Mouse (Mus musculus) lung, postnatal 25 days (tissue): ENCODE results near the gene Rai1.
A peak's percentile ranks its signal among the peaks of the same experiment; 100 is the strongest.

Experiments used
- DNase-seq: peaks from one replicate; pipeline ENCODE4 v3.0.0; 2022; ENCODE audit warnings: low spot score

Gene Rai1

DNA sequence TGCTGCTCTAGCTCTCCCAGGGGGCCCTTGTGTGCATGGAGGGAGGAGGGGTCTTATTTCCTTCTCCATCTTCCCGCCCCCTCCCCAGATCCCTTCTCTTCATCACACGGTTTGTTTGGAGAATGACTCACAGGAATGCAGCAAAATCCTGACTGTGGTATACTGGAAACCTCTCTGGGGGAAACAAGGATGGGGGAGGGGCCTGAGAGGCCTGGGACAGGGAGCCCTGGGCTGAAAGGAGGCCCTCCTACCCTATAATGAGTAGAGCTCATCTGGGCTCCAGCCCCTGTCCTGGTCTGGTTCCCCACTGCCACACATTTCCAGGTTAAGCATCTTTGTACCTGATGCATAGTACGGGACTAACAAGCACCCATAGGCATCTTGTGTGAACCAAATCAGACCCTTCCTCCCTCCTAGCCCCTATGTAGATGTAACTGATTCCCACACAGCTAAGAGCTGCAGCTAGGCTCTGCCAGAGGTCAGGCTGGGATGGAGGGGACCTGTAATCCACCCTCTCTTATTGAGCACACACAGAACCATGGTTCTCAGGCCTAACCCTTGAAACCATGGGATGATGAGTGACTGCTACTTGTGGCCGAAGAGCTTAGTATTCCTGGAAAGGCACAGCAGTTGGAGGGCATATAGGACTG is 23.2 kb downstream of the Rai1 start:
- no peak for DNase-seq

DNA sequence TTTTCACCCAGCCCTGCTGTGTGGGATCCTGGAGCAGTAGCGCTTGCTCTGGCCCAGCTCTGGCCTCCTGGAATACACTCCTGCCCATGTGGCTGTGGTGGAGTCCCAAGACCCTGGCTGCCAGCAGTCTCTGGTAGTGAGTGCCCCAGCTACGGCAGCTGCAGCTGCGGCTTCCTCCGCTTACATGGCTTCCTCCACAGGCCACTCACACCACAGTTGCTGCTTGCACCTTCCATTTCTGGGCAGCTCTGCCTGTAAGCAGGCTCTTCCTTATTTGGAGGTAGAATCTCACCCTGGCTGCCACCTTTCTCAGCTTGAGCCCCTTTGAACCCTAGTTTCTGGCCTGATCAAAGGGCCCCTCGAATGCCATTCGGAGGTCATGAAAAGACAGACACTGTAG is 25.7 kb downstream of the Rai1 start:
- DNase-seq, result no peak

DNA sequence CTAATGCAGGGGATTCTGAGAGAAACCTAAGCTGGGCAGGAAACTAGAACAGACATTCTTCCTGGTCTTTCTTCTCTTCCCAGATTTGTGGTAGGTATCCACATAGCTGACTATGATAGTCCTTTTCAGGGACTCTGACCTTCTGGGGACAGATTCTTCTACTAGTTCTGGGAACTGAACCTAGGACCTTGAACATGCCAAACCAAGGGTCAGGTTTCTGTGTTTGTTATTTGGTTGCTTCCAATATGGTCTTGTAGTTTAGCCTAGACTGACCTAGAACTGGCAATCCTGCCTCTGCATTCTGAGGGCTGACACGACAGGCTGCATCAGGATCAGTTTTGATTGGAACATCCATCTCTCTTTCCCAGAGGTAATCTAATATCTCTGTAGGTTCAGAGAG is 27.2 kb downstream of the Rai1 start:
- no peak for DNase-seq

DNA sequence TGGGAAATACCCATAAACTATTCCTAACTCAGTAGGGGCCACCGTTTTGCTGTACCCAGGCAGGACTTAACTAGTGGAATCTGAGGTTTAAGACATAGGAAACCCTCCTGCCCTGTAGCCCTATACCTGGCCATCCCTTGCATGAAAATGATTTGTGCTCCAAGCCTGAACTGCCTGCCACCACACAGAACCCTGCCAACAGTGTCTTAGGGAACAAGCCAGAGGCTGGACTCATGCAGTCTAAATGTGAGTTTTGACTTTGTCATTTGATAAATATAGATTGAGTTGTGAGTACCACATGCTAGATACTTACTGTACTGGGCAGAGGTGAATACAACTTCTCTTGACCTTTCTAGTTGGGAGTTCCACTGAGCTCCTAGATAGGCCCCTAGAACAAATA is 31.7 kb downstream of the Rai1 start:
- no peak for DNase-seq

DNA sequence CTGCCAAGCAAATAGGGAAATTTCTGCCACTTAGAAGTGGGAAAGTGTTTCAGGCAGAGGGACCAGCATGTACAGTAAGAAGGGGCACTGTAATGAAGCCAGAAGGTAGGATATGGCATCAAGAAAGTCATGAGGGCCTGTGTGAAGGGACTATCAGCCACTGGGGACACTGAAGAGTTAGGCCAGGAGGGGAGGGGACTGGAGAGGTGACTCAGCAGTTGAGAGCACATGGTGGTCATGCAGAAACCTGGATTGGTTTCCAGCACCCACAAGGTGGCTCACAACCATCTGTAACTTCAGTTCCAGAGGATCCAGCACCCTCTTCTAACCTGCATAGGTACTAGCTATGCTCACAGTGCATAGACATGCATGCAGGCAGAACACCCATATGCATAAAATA is 32.4 kb downstream of the Rai1 start:
- no peak for DNase-seq

DNA sequence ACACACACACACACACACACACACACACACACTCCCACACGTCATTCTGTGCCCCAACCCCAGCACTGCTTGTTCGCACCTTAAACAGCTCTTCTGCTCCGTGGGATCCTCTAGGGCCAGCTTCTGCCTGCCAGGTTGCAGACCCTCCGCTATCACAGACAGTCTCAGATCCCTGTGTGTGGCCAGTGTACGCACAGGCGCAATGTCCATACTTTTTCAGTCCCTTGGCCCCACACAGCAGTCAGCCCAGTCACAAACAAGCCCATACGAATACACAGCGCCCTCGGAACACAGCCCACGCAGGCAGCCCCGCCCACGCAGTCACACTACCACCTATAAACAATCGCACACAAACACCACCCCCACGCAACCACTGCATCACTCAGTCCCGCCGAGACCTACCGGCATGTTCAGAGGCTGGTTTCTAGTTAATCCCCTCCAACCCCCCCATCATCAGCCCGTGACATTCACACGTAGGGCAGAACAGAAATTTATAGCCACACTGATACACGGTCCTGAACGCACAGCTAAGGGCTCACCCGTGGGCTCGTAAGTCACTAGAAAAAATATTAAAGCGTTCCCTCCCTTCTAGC is 34.4 kb downstream of the Rai1 start:
- DNase-seq, result no peak

DNA sequence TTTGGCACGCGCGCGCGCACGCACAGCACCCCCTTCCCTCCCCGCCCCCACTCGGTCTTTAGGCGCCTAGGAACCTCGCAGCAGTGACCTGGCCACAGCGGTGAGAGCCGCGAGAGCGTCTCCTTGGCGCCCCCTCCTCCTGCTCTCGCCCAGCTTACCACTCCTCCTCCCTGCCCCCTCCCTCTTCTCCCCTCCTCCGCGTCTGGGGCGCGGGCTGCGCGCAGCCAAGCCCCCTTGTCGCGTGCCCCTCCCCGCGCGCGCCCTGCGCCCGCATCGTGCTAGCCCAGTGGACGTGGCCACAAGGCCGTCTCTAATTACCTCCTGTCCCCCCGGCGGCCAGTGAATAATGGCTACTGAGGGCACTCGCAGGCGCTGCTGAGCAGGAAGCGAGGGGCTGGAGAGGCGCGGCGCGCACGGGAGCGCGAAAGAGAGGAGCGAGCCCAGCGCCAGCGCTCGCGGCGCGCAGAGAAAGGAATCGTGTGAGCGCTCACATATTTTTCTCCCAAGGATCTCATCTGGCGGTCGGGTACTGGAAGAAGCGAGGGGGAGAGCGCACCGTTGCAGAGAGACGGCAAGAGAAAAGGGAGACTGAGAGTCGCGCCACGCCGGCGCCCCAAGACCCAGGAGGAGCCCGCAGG is 35.0 kb downstream of the Rai1 start:
- DNase-seq, result peak; percentile 24

DNA sequence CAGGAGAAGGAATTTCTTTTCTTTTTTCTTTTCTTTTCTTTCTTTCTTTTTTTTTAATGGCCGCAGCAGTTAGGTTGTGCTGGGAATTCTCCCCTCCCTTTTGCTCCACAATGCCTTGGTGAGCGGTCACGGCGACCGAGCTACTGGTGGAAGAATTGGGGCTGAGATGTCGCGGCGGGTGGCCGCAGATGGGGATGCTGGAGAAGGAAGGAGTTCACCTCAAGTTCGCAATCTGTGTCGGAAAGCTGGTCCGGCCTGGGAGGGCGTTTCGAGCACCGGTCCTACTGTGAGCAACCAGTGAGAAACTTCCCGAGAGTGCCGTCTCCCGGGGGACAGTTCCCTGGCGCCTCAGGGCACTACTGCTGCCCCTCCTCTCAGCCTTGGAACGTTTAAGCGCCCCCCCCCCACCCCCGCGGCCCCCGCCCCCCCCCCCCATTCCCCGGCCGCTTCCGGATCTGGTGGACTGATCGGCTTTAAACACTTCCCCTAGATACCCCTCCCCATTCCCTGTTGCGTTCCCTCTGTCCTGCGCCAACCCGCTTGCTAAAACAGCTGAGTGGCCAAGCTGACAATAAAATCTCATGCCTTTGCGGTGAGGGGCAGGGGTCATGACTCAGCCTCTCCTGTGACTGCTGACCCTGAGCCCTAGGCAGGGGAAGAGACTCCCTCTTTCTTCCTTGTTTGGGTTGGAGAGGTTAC is 35.9 kb downstream of the Rai1 start:
- DNase-seq, result no peak

DNA sequence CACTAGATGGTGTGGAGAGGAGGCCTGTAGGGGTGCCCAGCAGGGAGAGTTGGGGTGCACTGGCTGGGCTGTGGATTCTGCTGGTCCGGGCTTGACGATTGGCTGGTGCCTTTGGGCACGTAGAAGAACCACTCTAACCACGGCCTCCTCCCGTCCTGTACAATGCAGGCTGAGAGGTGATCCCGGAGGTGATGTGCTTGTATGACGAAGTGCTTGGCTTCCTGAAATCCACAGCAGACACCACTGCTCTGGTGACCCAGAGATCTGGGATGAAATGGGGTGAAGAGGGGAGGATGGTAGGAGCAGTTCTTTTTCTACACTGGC is 36.4 kb downstream of the Rai1 start:
- DNase-seq, result no peak

DNA sequence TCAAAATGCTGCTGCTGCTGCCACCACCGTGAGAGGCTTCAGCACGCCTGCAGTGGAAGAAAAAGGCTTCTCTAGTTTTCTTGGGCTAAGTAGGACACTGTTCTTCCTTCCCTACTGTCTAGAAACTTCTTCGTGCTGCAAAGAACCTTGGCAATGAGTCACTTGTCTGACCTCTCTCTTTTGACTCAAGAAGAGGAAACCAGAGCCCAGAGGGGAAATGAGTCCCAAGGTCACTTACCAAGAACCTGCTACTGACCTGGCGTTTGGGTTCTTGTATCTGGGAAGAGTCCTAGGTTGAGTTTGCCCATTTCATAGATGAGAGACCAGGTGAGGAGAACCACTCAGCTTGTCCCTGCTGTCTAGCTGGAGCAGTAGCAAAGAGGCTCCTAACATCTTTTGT is 38.3 kb downstream of the Rai1 start:
- no peak for DNase-seq

DNA sequence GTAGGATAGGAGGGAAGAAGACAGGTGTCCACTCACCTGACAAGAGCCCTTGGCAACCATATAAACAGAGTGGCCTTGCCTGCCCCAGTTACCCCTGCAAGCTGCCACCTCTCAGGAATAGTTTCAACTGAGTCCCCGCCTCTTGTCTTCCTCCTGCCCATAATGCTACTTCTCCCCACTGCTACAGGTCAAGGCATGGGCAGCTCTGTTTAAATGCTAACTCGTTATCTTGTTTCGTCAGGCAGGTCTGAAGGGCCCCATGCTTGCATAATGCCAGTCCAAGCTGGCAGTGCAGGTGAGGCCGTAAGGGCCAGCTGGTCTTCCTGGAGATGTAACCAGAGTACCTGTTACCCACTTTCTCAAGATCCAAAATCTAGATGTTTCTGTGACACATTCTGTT is 41.4 kb downstream of the Rai1 start:
- peak; percentile 76 for DNase-seq

DNA sequence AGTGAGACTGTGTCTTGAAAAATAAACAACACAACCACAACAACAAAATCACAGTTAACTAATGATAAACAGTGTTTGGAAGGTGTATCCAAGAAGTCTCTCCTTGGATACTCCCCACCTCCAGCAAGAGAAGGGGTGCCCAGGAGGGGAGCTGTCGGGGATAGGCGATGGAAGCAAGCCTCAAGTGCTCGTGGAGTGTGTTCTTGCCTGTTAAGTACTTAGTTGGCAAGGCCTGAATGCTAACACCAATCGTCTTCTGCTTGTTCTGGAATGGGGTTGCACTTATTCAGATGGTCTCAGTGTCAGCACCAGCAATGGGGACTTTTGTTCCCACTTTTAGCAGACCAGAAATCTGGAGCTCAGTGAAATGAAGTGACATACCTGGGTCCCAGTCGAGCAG is 43.8 kb downstream of the Rai1 start:
- peak; percentile 45 for DNase-seq

DNA sequence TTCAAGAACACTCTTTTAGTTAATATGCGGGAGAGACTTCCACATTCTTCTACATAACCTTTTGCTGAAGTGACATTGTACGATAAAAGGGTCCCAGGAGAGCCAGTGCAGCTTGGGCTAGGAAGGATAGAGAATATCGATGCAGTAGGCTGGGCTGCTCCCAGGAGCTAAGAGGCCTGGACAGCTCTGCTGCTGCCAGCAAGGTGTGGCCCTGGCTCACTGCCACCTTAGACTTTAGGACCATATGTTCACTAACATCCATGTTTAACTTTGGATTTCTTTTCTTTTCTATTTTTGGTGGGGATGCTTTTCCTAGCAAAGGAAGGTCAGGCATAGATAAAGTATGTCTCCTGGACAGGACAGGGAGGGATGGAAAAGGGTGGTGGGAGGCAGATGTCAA is 44.3 kb downstream of the Rai1 start:
- DNase-seq, result no peak

DNA sequence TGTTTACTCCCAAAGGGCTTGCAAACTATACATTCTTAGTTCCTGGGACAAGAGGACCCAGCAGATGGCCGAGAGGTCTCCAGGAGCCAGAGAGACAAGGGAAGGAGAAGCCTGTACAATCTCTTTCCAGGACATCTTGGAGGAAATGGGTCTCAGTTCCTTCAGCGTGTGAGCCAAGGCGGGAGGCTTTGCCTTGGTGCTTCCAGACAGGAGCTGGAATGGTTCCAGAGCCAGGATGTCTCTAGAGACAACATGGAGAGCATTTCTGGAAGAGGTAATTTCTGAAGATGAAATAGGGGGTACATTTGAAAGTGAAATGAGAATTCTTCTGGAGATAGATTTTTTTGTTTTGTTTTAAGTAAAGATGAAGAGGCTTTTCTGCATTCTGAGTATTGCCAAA is 45.9 kb downstream of the Rai1 start:
- DNase-seq, result no peak

DNA sequence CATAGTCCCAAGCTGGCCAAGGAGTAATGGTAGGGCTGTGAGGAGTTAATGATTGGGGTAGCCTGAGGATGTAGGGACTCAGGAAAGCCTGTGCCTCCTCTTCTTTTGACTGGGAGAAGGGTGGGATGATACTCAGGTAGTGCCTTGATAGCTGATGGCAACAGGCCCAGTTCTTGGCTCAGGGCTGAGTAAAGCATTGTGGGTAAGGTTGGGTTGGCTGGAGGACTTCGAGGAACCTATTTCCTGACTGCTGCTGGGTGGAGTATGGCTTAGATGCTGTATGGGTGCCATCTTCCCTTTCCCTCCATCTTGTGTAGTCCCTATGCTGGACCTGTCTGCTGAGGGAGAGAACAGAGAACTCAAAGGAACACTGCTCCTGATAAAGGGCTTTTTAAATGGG is 47.5 kb downstream of the Rai1 start:
- no peak for DNase-seq

DNA sequence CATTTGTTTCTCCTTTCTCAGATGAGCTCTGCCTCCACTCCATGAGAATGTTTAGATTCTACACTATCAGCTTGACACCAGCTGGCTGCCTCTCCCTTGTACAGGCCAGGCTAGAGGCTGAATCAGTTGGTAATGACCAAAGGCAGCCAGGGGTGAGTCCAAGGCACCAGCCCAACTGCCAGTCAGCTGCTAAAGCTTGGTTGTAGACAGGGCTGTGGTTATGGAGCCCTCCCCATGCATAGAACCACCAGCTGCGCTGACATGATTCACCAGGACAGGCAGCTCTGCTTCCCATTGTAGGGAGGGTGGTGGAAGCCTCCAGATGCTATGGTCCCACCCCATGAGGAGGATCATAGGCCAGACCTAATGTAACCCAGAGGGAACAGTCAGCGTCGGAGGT is 49.1 kb downstream of the Rai1 start:
- no peak for DNase-seq

DNA sequence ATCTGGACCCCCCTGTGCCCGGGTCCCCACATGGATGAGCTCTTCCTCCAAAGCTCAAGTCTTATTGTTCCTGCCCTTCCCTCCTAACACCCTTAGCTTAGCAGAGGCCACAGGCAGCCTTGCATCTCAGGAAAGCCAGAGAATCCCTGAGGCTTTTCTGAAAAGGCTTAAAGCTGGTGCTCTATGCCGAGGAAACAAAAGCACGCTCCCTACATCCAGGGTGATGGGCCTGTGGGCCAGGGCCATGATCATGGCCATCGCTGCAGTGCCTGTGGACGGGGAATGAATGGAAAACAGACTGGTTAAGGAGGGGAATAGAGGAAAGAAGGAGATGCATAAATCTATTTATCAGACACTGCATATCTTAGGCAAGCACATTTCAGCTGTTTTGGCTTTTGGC is 50.9 kb downstream of the Rai1 start:
- no peak for DNase-seq

DNA sequence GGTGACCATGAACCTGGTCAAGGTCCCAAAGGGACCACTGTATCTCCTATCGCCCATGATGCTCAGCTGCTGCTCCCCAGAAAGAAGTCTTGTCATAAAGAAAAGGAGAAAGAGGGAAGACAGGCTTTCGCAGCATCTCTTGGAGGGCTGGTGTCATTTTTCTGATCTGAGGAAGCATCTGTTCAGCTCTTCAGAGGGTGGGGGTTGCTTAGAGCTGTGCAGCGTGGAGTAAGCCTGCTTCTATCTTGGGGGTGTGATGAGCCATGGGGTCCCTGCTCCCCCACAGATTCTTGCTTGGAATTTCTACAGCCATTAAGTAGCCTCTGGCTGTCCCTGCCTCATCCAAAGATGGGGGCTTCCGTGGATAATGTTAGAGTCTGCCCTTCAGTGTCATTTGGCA is 53.5 kb downstream of the Rai1 start:
- no peak for DNase-seq

DNA sequence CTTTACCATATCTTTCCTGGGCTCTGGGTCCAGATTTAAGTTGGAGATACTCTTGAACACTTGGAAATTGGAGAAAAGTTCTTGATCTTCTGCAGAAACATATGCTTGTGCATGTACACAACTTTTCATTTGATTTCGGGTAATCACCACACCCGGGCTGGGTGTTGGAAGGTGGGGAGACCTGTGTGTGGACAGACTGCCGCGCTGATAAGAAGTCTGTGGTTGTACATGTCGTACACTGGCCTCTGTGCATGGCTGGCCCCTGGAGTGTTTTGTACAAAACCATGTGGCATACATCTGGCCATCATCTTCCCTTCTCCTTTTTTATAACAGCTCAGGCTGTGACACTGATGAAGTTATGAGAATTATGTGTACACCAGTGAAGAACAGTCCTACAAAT is 55.1 kb downstream of the Rai1 start:
- no peak for DNase-seq

DNA sequence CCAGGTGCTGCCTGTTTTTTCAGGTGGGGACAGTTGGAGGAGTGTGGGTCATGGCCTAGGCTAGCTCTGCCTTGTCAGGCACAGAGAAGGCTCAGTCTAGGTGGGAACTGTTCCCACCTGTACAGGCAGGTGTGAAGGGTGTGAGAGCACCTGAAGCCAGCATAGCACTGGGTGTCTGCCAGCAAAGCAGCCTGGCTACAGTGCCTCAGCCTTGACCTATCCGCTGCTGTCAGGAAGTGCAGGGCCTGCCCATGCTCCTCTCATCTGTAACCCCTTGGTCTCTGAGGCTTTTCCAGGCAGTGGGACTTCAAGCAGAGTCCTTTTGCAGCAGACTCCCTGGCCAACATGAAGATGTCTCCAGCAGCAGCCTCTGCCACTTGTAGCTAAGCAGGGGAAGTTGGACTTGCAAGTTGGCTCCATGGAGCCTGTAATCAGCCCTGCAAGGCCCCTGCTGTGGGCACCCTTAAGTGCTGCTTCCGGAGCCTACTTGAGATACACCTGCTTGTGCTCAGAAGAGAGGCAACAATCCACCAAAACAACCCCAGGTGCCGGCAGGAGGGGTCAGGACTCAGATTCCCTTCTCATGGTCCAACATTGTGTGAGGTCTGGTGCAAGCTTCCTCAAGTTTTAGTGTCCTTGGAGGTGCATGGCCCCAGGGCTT is 55.8 kb downstream of the Rai1 start:
- no peak for DNase-seq

DNA sequence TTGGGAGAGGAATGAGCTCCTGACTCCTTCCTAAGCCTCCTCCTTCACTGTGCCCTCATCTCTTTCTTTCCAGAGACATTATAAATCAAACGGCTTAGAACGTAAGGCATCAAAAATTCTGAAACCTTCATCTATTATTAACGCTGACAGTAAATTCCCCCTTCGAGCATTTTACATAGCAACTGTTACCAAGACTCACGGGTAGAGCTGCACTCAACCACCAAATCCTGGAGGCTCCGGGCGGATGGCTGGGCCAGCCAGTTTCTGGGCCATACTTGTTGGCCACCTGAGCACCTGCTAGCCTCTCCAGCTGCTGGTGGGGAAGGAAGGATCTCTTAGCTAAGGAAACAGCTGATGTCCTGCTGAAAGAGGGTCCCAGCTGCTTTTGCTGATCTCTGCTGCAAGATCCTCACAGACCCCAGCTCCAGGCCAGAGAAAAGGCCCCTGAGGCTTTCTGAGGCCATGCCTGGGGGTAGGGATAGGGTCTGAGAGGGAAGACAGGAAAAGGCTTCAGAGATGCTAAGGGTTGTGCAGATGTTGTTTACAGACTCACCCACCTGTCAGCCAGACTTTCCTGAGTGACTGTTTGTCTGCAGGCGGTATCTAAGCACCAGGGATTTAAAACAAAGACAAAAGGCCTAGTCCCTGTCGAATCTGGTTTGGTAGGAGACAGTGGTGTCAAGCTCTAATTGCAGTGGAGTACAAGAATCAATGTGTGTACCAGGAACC is 56.5 kb downstream of the Rai1 start:
- DNase-seq, result no peak

DNA sequence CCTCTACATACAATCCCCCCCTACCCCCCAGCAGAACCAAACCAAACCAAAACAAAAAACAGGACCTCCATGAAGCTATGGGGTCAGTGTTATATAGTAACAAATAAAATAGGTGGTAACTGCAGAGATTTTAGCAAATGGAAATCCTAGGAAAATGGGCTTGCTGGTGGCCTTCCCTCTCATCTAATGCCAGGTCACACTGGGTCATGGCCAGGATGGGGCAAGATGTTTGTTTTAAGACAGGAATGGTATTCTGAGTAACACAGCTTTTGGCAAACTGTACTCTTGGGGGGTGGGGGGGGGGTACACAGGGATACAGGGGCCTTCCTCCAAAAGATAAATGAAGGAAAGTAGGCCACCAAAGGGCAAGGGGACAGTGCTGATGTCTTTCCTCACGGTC is 57.7 kb downstream of the Rai1 start:
- DNase-seq, result no peak
